Mouse (Mus musculus) spleen, adult 2 months (tissue): Measurements from ENCODE around the gene Tcta.

ENCODE experiments used
- CTCF ChIP-seq: fragments of 200-500 bp; IDR thresholded peaks from 2 replicates; pipeline ENCODE4 v1.5.1; 2011; ENCODE audit warnings: mild to moderate bottlenecking, inconsistent platforms; ENCODE audit not compliant: insufficient read depth, insufficient read length, insufficient replicate concordance; ENCODE audit errors: extremely low read depth
- POLR2A ChIP-seq: fragments of 200-500 bp; IDR thresholded peaks from 2 replicates; pipeline ENCODE4 v1.6.1; 2011; ENCODE audit warnings: low read depth, low read length, inconsistent platforms

- TF ChIP-seq CTCF (no peak), POLR2A (no peak)
Observed at GRCm38 (mm10) chr9:108289347-108289746, 16.6 kb downstream of the Tcta start.
